Mouse (Mus musculus) left cerebral cortex, postnatal 4 days (tissue): ENCODE measurements around the gene Krtap6-5. TPM values are rescaled to one million over a fixed set of nuclear protein-coding genes. Genes with fewer than 3 reads are reported as not detected.
"Not testable (repeated sequence)": the region's sequence is repeated elsewhere in the genome, so short reads cannot be mapped to it uniquely, and the experiment has no call there.

ENCODE experiments used
- DNase-seq: peaks from one replicate; pipeline ENCODE4 v3.0.0-alpha.2; 2022
- intact Hi-C: fragments of 180-260 bp; cut with DNase I; formaldehyde crosslinking; loops from one replicate; pipeline ENCODE4 v1.15.1; 2025
- total RNA-seq, 2 experiments: library from RNA; stranded (reverse); gene quantifications; 2 replicates each; pipeline ENCODE4 v1.2.3; 2021

The Krtap6-5 gene
- total RNA-seq, result not detected

DNA sequence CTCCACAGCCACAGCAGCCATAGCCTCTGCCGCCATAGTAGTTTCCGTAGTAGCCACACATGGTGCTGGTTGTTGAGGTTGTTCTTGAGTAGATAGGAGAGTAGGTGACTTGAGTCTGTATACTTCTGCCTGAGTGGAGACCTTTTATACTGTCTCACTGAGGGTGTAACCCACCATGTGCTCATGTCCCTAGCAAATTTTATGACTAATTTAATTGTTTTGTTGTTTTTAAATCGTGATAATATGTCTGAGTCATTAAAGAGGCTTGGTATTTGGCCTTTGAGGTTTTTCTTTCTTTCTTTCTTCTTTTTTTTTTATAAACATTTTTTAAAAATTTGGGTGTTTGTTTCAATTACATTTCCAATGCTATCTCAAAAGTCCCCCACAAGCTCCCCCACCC lies at the start of gene Krtap6-5:
Gene Krtap6-5 (minus strand): TSS at position 101 of the 400 bp plus-strand sequence.
- intact Hi-C loops, result no loop called here
- DNase-seq, result no peak

DNA sequence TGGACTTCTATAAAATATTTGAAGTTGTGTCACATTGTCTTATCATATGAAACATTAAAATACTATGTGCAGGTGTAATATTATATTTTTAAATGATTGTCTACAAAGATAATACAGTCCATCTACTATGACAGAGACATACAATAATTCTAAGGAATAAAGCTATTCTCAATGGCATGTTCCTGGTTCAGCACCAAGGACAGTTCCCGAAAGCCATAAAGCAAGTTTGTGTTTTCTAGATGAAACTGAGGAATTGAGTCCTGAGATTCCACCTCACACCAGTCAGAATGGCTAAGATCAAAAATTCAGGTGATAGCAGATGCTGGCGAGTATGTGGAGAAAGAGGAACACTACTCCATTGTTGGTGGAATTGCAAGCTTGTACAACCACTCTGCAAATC lies 23.4 kb upstream of the Krtap6-5 start:
- DNase-seq, intact Hi-C loops: not testable (repeated sequence)

DNA sequence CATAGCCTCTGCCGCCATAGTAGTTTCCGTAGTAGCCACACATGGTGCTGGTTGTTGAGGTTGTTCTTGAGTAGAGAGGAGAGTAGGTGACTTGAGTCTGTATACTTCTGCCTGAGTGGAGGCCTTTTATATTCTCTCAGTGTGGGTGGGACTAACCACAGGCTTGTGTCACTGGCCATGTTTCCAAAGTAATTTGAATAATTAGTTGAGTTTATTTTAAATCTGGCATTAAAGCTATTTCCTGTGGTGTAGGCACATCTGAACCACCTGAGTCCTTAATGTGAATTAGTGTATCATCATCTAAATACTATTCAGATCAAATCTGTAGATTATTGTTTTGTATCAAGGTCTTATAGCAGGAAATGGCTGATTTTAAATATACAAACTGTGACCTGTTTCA lies 16.2 kb upstream of the Krtap6-5 start, which contains the start of gene 1110025L11Rik:
Gene 1110025L11Rik (minus strand): TSS at position 101 of the 400 bp plus-strand sequence.
- intact Hi-C loops, DNase-seq: not testable (repeated sequence)

DNA sequence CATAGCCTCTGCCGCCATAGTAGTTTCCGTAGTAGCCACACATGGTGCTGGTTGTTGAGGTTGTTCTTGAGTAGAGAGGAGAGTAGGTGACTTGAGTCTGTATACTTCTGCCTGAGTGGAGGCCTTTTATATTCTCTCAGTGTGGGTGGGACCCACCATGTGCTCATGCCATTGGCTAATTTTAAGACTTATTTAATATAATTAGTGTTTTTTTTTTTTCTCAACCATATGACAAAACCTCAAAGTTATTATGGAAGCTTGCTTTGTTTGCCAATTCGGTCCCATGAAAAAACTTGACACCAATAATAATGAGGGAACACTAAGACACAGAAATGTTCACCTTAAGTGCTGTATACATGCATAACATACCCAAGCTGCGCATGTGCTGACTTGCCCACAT lies 6.3 kb downstream of the Krtap6-5 start, which contains the start of gene Gm10228:
Gene Gm10228 (minus strand): TSS at position 101 of the 400 bp plus-strand sequence.
- DNase-seq, intact Hi-C loops: not testable (repeated sequence)

DNA sequence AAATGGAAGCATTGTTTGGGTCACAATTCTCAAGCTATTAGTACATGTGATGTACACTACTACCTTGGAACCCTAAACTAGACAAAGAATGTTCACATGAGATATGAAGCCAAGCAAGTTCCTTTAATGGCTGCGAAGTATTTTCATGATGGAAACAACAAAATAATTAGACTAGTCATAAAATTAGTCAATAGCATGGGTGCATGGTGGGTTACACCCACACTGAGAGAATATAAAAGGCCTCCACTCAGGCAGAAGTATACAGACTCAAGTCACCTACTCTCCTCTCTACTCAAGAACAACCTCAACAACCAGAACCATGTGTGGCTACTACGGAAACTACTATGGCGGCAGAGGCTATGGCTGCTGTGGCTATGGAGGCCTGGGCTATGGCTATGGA lies 16.3 kb downstream of the Krtap6-5 start, which contains the start of gene Krtap6-1:
Gene Krtap6-1 (plus strand): TSS at position 301 of the 400 bp plus-strand sequence.
- intact Hi-C loops, DNase-seq: not testable (repeated sequence)

DNA sequence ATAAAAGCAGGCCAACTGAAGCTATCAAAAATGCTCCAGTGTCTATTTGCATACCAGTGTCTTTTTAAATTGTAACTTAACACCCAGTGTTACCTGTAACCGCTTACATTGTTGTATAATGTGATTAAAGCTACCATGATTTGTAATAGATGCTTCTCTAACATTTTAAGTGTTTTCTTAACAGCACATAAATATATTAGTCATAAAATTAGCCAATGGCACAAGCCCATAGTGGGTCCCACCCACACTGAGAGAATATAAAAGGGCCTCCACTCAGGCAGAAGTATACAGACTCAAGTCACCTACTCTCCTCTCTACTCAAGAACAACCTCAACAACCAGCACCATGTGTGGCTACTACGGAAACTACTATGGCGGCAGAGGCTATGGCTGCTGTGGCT lies 32.7 kb downstream of the Krtap6-5 start, which contains the start of gene Gm10229:
Gene Gm10229 (plus strand): TSS at position 301 of the 400 bp plus-strand sequence.
- DNase-seq, intact Hi-C loops: not testable (repeated sequence)

DNA sequence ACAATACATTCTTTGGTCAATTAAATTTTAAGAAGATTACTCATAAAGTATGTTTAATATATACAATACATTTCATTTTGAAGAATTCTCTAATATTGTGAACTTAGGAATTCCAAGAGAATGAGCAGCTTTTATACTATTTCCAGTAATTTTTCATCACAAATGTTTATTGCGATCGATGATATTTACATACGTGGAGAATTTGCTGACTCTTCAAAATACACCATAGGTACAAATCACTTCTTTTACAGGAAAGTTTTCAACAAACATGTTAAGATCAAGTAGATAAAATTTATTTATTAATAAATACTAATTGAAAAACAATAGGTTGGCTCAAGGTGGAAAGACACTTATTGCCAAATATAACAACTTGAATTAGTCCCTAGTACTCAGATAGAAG lies 33.7 kb downstream of the Krtap6-5 start:
- DNase-seq, result no peak
- intact Hi-C loops, result no loop called here

DNA sequence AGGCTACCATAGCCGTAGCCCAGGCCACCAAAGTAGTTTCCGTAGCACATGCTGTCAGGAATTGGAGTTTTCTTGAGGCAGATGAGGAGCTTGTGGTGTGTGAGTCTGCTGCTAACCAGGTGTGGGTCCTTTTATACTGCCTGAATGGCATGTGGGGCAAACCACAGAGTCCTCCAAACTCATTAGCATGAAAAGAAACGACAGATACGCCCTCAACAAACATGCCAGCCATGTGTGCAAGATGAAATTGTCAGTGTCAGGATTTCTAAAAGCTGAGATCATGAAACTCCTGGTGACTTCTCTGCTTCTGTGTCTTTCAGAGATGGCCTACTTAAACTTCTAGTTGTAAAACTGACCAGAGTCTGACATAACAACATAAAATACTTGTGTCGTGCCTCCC lies 37.0 kb downstream of the Krtap6-5 start, which contains the start of gene Krtap22-2:
Gene Krtap22-2 (minus strand): TSS at position 101 of the 400 bp plus-strand sequence.
- intact Hi-C loops, result no loop called here
- DNase-seq, result no peak

Other genes with a start within 250 kb of the Krtap6-5 start
- gene Gm20741, start 235.7 kb downstream of the Krtap6-5 start, total RNA-seq, result not detected
- not detected for gene Krtap15, start 227.7 kb downstream of the Krtap6-5 start, total RNA-seq
- not detected for gene Krtap14, start 221.7 kb downstream of the Krtap6-5 start, total RNA-seq
- not detected for gene Krtap19-1, start 178.5 kb downstream of the Krtap6-5 start, total RNA-seq
- gene Krtap19-2, start 173.6 kb downstream of the Krtap6-5 start, total RNA-seq, result not detected
- gene Krtap19-3, start 169.8 kb downstream of the Krtap6-5 start, total RNA-seq, result not detected
- gene Krtap19-4, start 162.8 kb downstream of the Krtap6-5 start, total RNA-seq, result not detected
- gene Krtap19-5, start 151.4 kb downstream of the Krtap6-5 start, total RNA-seq, result not detected
- not detected for gene Krtap19-9b, start 115.6 kb downstream of the Krtap6-5 start, total RNA-seq
- not detected for gene Krtap16-3, start 85.0 kb downstream of the Krtap6-5 start, total RNA-seq
- gene Krtap22-2, start 37.1 kb downstream of the Krtap6-5 start, total RNA-seq, result not detected
- not detected for gene Gm10229, start 32.6 kb downstream of the Krtap6-5 start, total RNA-seq
- gene Krtap6-1, start 16.2 kb downstream of the Krtap6-5 start, total RNA-seq, result not detected
- gene Gm10228, start 6.4 kb downstream of the Krtap6-5 start, total RNA-seq, result not detected
- gene 1110025L11Rik, start 16.1 kb upstream of the Krtap6-5 start, total RNA-seq, result not detected
- not detected for gene Krtap6-3, start 36.1 kb upstream of the Krtap6-5 start, total RNA-seq
- not detected for gene Gm6358, start 93.0 kb upstream of the Krtap6-5 start, total RNA-seq
- not detected for gene Gm10061, start 103.2 kb upstream of the Krtap6-5 start, total RNA-seq
- gene Gm9789, start 110.1 kb upstream of the Krtap6-5 start, total RNA-seq, result not detected
- gene Gm7735, start 121.6 kb upstream of the Krtap6-5 start, total RNA-seq, result not detected
- not detected for gene 1110057P08Rik, start 126.9 kb upstream of the Krtap6-5 start, total RNA-seq
- gene Krtap20-2, start 158.0 kb upstream of the Krtap6-5 start, total RNA-seq, result not detected